Mouse (Mus musculus) heart, embryonic 14.5 days (tissue): ENCODE measurements around the gene Sox11. TPM values are rescaled to one million over a fixed set of nuclear protein-coding genes. Genes with fewer than 3 reads are reported as not detected.

Experiments
- ATAC-seq: fragments of 200-750 bp; cut with Nextera tagmentation; 2 replicates; pipeline ENCODE4 v1.8.0; 2017; ENCODE audit warnings: low read depth, moderate TSS enrichment; ENCODE audit not compliant: insufficient number of reproducible peaks, insufficient read depth, low FRiP score
- H3K27ac ChIP-seq, 2 experiments: fragments of 200-500 bp in 1 of 2; fragments of 300-500 bp in 1 of 2; sonication (generic) in 1 of 2; replicated peaks in 1 of 2; 2 replicates each; pipeline ENCODE4 v1.5.1; 2012 to 2014; ENCODE audit warnings: low read depth in 2 of 2, low read length in 2 of 2, control low read depth in 1 of 2, mild to moderate bottlenecking in 1 of 2, mixed read lengths in 1 of 2; ENCODE audit not compliant: control insufficient read depth in 1 of 2, insufficient read depth in 1 of 2
- H3K27me3 ChIP-seq: fragments of 300-500 bp; sonication (generic); 2 replicates; pipeline ENCODE4 v1.6.1; 2014; ENCODE audit warnings: mild to moderate bottlenecking, low read length, control low read depth; ENCODE audit not compliant: control insufficient read depth, insufficient read depth
- H3K36me3 ChIP-seq: fragments of 300-500 bp; sonication (generic); 2 replicates; pipeline ENCODE4 v1.6.1; 2014; ENCODE audit warnings: mild to moderate bottlenecking, control low read depth, low read length, mixed read lengths; ENCODE audit not compliant: control insufficient read depth, insufficient read depth
- H3K4me1 ChIP-seq, 2 experiments: fragments of 200-500 bp in 1 of 2; fragments of 300-500 bp in 1 of 2; sonication (generic) in 1 of 2; 2 replicates each; pipeline ENCODE4 v1.6.1; 2012 to 2014; ENCODE audit warnings: low read length in 2 of 2, control low read depth in 1 of 2, mixed read lengths in 1 of 2; ENCODE audit not compliant: control insufficient read depth in 2 of 2, insufficient read depth in 2 of 2
- H3K4me2 ChIP-seq: fragments of 300-500 bp; sonication (generic); 2 replicates; pipeline ENCODE4 v1.6.1; 2014; ENCODE audit warnings: mild to moderate bottlenecking, low read length
- H3K4me3 ChIP-seq, 2 experiments: fragments of 200-500 bp in 1 of 2; fragments of 300-500 bp in 1 of 2; sonication (generic) in 1 of 2; 2 replicates each; pipeline ENCODE4 v1.5.1; 2012 to 2014; ENCODE audit warnings: low read length in 2 of 2, mild to moderate bottlenecking in 2 of 2, control low read depth in 1 of 2, low read depth in 1 of 2, moderate library complexity in 1 of 2; ENCODE audit not compliant: control insufficient read depth in 1 of 2, insufficient read depth in 1 of 2
- H3K9ac ChIP-seq: fragments of 300-500 bp; sonication (generic); 2 replicates; pipeline ENCODE4 v1.6.1; 2014; ENCODE audit warnings: mild to moderate bottlenecking, low read length
- H3K9me3 ChIP-seq: fragments of 300-500 bp; sonication (generic); 2 replicates; pipeline ENCODE4 v1.6.1; 2016; ENCODE audit warnings: low read length, control low read depth; ENCODE audit not compliant: control insufficient read depth
- WGBS: fragments of 180-500 bp; shearing (Covaris S2); extraction: QIAGEN DNeasy Blood & Tissue Kit; methylation state at CpG from one replicate; pipeline ENCODE4 v1.1.7; 2014; 5-methylcytosine and 5-hydroxymethylcytosine counted together
- polyA plus RNA-seq: library from polyadenylated mRNA; unstranded; fragments of >200 nt; fragmentation: Nextera tagmentation; extraction: Ambion mirVana; gene quantifications from 2 replicates; pipeline ENCODE4 v1.2.1, GENCODE M21; 2014

The Sox11 gene
- polyA plus RNA-seq, 1 experiment from 2014 or later = 19.2 TPM

GRCm38 (mm10) chr12:27363840-27364640 is 21.7 kb upstream of the Sox11 start:
- H3K4me1 ChIP-seq = no peaks in the 10 kb centered on the region
- no peak overlapping the region for H3K9ac ChIP-seq
- H3K36me3 ChIP-seq = no peaks in the 10 kb centered on the region
- WGBS = 91% methylated on average over 16 of the region's 16 CpGs
- H3K9me3 ChIP-seq = no peaks in the 10 kb centered on the region
- no peak overlapping the region for H3K4me2 ChIP-seq
- H3K27me3 ChIP-seq = no peaks in the 10 kb centered on the region
- H3K27ac ChIP-seq = no peak overlapping the region
- ATAC-seq = no peak
- no peak overlapping the region for H3K4me3 ChIP-seq

- no peak overlapping the region for H3K9ac ChIP-seq
- H3K27me3 ChIP-seq = no peaks in the 10 kb centered on the region
- 21% methylated on average over 12 of the region's 12 CpGs for WGBS
- no peak overlapping the region for H3K27ac ChIP-seq
- peak overlapping the region; percentile 44 for H3K4me2 ChIP-seq
- H3K4me1 ChIP-seq = peaks cover 5 to 14% of the 10 kb centered on the region in 2 experiments; a peak in 3 of 4 replicates
- no peaks in the 10 kb centered on the region for H3K36me3 ChIP-seq
- no peak overlapping the region for H3K4me3 ChIP-seq
- ATAC-seq = no peak
- no peaks in the 10 kb centered on the region for H3K9me3 ChIP-seq
Measured at GRCm38 (mm10) chr12:27357076-27357637, 14.8 kb upstream of the Sox11 start.

- Histone ChIP-seq H3K4me2 (peak overlapping the region; percentile 44), H3K36me3 (no peaks in the 10 kb centered on the region), H3K27me3 (no peaks in the 10 kb centered on the region), H3K9me3 (no peaks in the 10 kb centered on the region), H3K9ac (no peak overlapping the region), H3K4me3 (no peak overlapping the region), H3K4me1 (peaks cover 5 to 16% of the 10 kb centered on the region in 2 experiments; a peak in 3 of 4 replicates), H3K27ac (no peak overlapping the region)
- 69% methylated on average over 5 of the region's 5 CpGs for WGBS
- no peak for ATAC-seq
Measured at GRCm38 (mm10) chr12:27356571-27356970, 14.2 kb upstream of the Sox11 start.

GRCm38 (mm10) chr12:27343606-27344410 is 1.4 kb upstream of the Sox11 start:
- Histone ChIP-seq H3K36me3 (no peaks in the 10 kb centered on the region), H3K9me3 (no peaks in the 10 kb centered on the region), H3K27ac (peak overlapping the region; percentile 90 to 95), H3K27me3 (no peaks in the 10 kb centered on the region), H3K4me2 (peak overlapping the region; percentile 97), H3K4me3 (peak overlapping the region; percentile 67 to 85), H3K4me1 (no peaks in the 10 kb centered on the region), H3K9ac (peak overlapping the region; percentile 80)
- WGBS = 9% methylated on average over 17 of the region's 17 CpGs
- no peak for ATAC-seq

- H3K4me3 ChIP-seq = peak overlapping the region; percentile 67 to 85
- H3K27ac ChIP-seq = peak overlapping the region; percentile 90 to 95
- H3K27me3 ChIP-seq = no peaks in the 10 kb centered on the region
- peak overlapping the region; percentile 97 for H3K4me2 ChIP-seq
- H3K9me3 ChIP-seq = no peaks in the 10 kb centered on the region
- H3K36me3 ChIP-seq = no peaks in the 10 kb centered on the region
- WGBS = under 1% methylated on average over 75 of the region's 83 CpGs
- H3K4me1 ChIP-seq = no peaks in the 10 kb centered on the region; a peak in 1 of 4 replicates
- peak; percentile 92 for ATAC-seq
- peak overlapping the region; percentile 88 for H3K9ac ChIP-seq
Measured at GRCm38 (mm10) chr12:27342691-27343605, 574 bp upstream of the Sox11 start.

GRCm38 (mm10) chr12:27341130-27341870 is 1.1 kb downstream of the Sox11 start:
- Histone ChIP-seq H3K4me2 (peak overlapping the region; percentile 97), H3K27ac (peak overlapping the region; percentile 73 to 95), H3K36me3 (no peaks in the 10 kb centered on the region), H3K9me3 (no peaks in the 10 kb centered on the region), H3K9ac (peak overlapping the region; percentile 88), H3K4me3 (peak overlapping the region; percentile 67 to 85), H3K27me3 (no peaks in the 10 kb centered on the region), H3K4me1 (peaks cover 0 to under 1% of the 10 kb centered on the region in 2 experiments; a peak in 2 of 4 replicates)
- WGBS = under 1% methylated on average over 77 of the region's 80 CpGs
- ATAC-seq = no peak
